Mouse (Mus musculus) kidney, embryonic 15.5 days (tissue): ENCODE results near the gene Nuak1. TPM values are rescaled to one million over a fixed set of nuclear protein-coding genes. Genes with fewer than 3 reads are reported as not detected.
"Not testable (repeated sequence)": the region's sequence is repeated elsewhere in the genome, so short reads cannot be mapped to it uniquely, and the experiment has no call there.

Experiments
- ATAC-seq: fragments of 200-750 bp; cut with Nextera tagmentation; replicated peaks from 2 replicates; pipeline ENCODE4 v1.8.0; 2017; ENCODE audit warnings: moderate TSS enrichment; ENCODE audit not compliant: low FRiP score
- H3K27ac ChIP-seq: fragments of 300-500 bp; sonication (generic); 2 replicates; pipeline ENCODE4 v1.5.1; 2015; ENCODE audit warnings: mild to moderate bottlenecking, inconsistent platforms
- H3K27me3 ChIP-seq: fragments of 300-500 bp; sonication (generic); 2 replicates; pipeline ENCODE4 v1.6.1; 2015; ENCODE audit warnings: inconsistent platforms
- H3K36me3 ChIP-seq: fragments of 300-500 bp; sonication (generic); 2 replicates; pipeline ENCODE4 v1.6.1; 2015; ENCODE audit warnings: inconsistent platforms
- H3K4me1 ChIP-seq: fragments of 300-500 bp; sonication (generic); 2 replicates; pipeline ENCODE4 v1.6.1; 2015; ENCODE audit warnings: inconsistent platforms
- H3K4me2 ChIP-seq: fragments of 300-500 bp; sonication (generic); 2 replicates; pipeline ENCODE4 v1.6.1; 2015; ENCODE audit warnings: moderate library complexity, mild to moderate bottlenecking, inconsistent platforms
- H3K4me3 ChIP-seq: fragments of 300-500 bp; sonication (generic); replicated peaks from 2 replicates; pipeline ENCODE4 v1.5.1; 2015; ENCODE audit warnings: mild to moderate bottlenecking, inconsistent platforms
- H3K9ac ChIP-seq: fragments of 300-500 bp; sonication (generic); 2 replicates; pipeline ENCODE4 v1.6.1; 2015; ENCODE audit warnings: mild to moderate bottlenecking, inconsistent platforms
- H3K9me3 ChIP-seq: fragments of 300-500 bp; sonication (generic); replicated peaks from 2 replicates; pipeline ENCODE4 v1.6.1; 2016; ENCODE audit warnings: inconsistent platforms
- WGBS: fragments of 180-500 bp; shearing (Covaris S2); methylation state at CpG from one replicate; pipeline ENCODE4 v1.1.7; 2015; ENCODE audit warnings: mixed read lengths; 5-methylcytosine and 5-hydroxymethylcytosine counted together
- polyA plus RNA-seq: library from polyadenylated mRNA; unstranded; fragments of >200 nt; fragmentation: Nextera tagmentation; extraction: Ambion mirVana; gene quantifications from 2 replicates; pipeline ENCODE4 v1.2.1, GENCODE M21; 2015

The Nuak1 gene
- 3.0 and 3.2 TPM in 2 replicates for polyA plus RNA-seq

DNA sequence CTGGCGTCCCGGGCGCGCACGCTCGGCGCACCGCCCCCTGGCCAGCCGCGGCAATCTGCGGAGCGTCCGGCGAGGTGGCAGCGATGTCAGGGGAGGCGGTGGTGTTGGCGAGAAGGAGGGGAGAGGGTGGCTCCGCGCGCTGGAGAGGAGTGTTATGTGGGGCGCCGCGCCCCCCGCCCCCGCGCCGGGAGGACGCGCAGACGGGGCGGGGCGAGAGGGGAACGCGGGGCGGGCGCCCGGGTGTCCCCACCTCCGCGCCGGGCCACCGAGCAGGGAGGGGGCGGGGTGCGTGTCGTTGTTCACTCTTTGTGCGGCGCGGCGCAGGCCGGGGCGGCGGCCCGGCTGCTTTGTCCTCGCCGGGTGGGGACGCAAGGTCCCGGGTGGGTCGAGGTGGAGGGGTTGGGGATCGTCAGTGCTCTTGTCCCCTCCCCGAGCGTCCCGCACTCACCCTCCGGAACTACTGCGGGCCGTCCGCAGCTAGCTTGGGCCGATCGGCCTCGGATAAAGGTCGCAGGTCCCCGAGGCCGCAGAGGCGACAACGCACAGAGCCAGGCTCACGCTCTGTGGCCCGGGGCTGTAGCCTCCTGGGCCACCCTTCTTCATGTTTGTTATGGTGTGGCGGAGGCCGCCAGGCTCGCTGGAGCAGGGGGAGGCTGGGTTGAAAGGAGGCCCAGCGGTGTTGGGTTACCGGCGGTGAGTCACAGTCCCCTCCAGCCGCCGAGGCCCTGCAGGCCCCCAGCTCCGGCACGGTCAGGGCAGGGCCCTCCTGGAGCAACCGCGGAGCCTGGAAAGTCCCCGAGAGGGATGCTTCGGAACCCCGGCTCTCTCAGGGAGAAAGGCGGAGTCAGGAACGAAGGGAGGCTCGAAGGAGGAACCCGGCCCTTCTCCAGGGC, at the start of gene Nuak1:
Gene Nuak1, minus strand, starts transcription at position 57 of the 893 bp plus-strand sequence.
- no peaks in the 10 kb centered on the region for H3K9me3 ChIP-seq
- peak within 1 kb of the TSS; percentile 86 for H3K4me2 ChIP-seq
- H3K36me3 ChIP-seq: no peaks in the 10 kb centered on the region
- H3K9ac ChIP-seq: peak within 1 kb of the TSS; percentile 98
- H3K27ac ChIP-seq: peak within 1 kb of the TSS; percentile 98
- peaks cover 68% of the 10 kb centered on the region for H3K4me1 ChIP-seq
- WGBS: under 1% methylated on average over 82 of the region's 94 CpGs
- ATAC-seq: peak; percentile 85
- H3K4me3 ChIP-seq: peak within 1 kb of the TSS; percentile 89
- no peaks in the 10 kb centered on the region for H3K27me3 ChIP-seq

GRCm38 (mm10) chr10:84490115-84490514, 49.7 kb upstream of the Nuak1 start:
- H3K27ac ChIP-seq: no peak overlapping the region
- H3K36me3 ChIP-seq: no peaks in the 10 kb centered on the region
- H3K9ac ChIP-seq: no peak overlapping the region
- WGBS: 76% methylated on average over 5 of the region's 5 CpGs
- H3K4me2 ChIP-seq: no peak overlapping the region
- no peak overlapping the region for H3K4me3 ChIP-seq
- no peaks in the 10 kb centered on the region for H3K27me3 ChIP-seq
- no peak for ATAC-seq
- no peaks in the 10 kb centered on the region for H3K9me3 ChIP-seq
- no peaks in the 10 kb centered on the region for H3K4me1 ChIP-seq

- H3K4me2 ChIP-seq: no peak overlapping the region
- no peak overlapping the region for H3K9ac ChIP-seq
- H3K27ac ChIP-seq: no peak overlapping the region
- no peaks in the 10 kb centered on the region for H3K9me3 ChIP-seq
- no peaks in the 10 kb centered on the region for H3K36me3 ChIP-seq
- no peak overlapping the region for H3K4me3 ChIP-seq
- 0 out of 2 replicates have a peak, but pooled peaks have one; percentile 47 for ATAC-seq
- 49% methylated on average over 6 of the region's 6 CpGs for WGBS
- no peaks in the 10 kb centered on the region for H3K4me1 ChIP-seq
- no peaks in the 10 kb centered on the region for H3K27me3 ChIP-seq
These were observed 47.9 kb upstream of the Nuak1 start for GRCm38 (mm10) chr10:84488315-84488714.

GRCm38 (mm10) chr10:84484661-84485060, 44.3 kb upstream of the Nuak1 start:
- 47% methylated on average over 1 of the region's 1 CpGs for WGBS
- Histone ChIP-seq H3K4me1 (peaks cover 17% of the 10 kb centered on the region), H3K4me3 (no peak overlapping the region), H3K27me3 (no peaks in the 10 kb centered on the region), H3K9ac (no peak overlapping the region), H3K27ac (peak overlapping the region; percentile 51; the same call in 1 of the 2 replicates), H3K9me3 (no peaks in the 10 kb centered on the region), H3K4me2 (no peak overlapping the region), H3K36me3 (no peaks in the 10 kb centered on the region)
- no peak for ATAC-seq

DNA sequence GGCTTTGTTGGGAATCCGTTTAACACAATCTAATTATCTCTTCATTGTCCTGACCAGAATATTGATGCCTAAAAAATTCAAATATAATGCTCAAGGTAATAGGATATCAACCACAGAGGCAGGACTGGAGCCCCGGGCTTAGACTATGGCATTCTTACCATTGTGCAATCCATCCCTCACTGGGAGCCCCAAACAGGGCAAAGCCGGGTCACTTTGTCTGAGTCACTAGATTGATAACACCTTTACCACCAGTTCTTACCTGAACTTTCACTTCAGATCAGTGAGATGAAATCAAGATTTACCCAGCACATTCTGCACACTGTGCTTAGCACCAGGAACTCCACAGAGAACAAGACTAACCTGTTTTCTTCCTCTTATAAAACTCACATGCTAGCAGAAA, 43.2 kb upstream of the Nuak1 start:
- Histone ChIP-seq H3K27me3 (no peaks in the 10 kb centered on the region), H3K9me3 (no peaks in the 10 kb centered on the region), H3K4me1 (peaks cover 26% of the 10 kb centered on the region), H3K4me2 (no peak overlapping the region), H3K4me3 (no peak overlapping the region), H3K27ac (peak overlapping the region; percentile 2; the same call in 1 of the 2 replicates), H3K9ac (no peak overlapping the region), H3K36me3 (no peaks in the 10 kb centered on the region)
- no peak for ATAC-seq
- WGBS: 72% methylated on average over 3 of the region's 3 CpGs

- WGBS: 78% methylated on average over 2 of the region's 2 CpGs
- Histone ChIP-seq H3K4me1 (peaks cover 30% of the 10 kb centered on the region), H3K9ac (no peak overlapping the region), H3K27ac (peak overlapping the region; percentile 2; the same call in 1 of the 2 replicates), H3K9me3 (no peaks in the 10 kb centered on the region), H3K4me2 (no peak overlapping the region), H3K36me3 (no peaks in the 10 kb centered on the region), H3K4me3 (no peak overlapping the region), H3K27me3 (no peaks in the 10 kb centered on the region)
- no peak for ATAC-seq
These were observed 42.7 kb upstream of the Nuak1 start for GRCm38 (mm10) chr10:84483069-84483468.

DNA sequence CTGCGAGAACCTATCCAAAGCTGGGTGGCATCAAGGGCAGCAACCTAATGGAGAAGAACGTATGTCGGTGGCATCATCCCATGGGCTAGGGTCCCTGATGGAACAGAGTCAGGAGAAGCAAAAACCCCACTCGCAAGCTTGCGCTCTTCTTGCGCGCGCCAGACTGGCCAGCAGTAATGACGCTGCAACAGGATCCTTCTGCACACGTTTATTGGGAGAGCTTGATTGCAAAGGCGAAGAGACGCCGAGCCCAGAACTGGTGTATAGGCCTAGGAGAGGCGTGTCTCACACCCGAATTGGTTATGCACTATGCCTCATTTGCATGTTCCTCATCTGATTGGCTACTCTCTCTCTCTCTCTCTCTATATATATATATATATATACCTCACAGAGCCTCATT, 42.0 kb upstream of the Nuak1 start:
- H3K4me3 ChIP-seq: not testable (repeated sequence)

DNA sequence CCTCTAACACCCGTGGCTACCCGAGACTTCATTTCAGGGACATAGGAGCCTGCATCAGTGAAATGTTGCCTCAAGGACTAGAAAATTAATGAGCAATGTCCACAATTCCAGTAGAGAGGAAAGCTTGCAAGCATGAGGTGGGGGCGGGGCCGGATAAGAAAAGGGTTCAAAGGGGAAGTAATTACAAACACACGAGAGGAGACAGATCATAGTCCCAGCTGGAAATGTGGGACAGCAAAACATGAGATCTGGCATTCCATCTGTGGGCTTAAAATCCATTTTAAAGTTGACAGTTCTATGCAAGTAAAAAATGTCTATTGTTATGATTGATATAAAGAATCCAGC, 40.9 kb upstream of the Nuak1 start:
- 24% methylated on average over 5 of the region's 5 CpGs for WGBS
- H3K4me3 ChIP-seq: no peak overlapping the region
- H3K27me3 ChIP-seq: no peaks in the 10 kb centered on the region
- 0 out of 2 replicates have a peak overlapping the region, but pooled peaks have one; percentile 19 for H3K4me2 ChIP-seq
- no peaks in the 10 kb centered on the region for H3K9me3 ChIP-seq
- ATAC-seq: no peak
- H3K4me1 ChIP-seq: peaks cover 40% of the 10 kb centered on the region
- H3K27ac ChIP-seq: peak overlapping the region; percentile 90
- no peaks in the 10 kb centered on the region for H3K36me3 ChIP-seq
- no peak overlapping the region for H3K9ac ChIP-seq

More for the DNA sequence above, 42.0 kb upstream of the Nuak1 start:
- not testable (repeated sequence) for H3K27me3 ChIP-seq, H3K9me3 ChIP-seq, H3K4me2 ChIP-seq, H3K9ac ChIP-seq, ATAC-seq, H3K36me3 ChIP-seq
- WGBS: 89% methylated on average over 15 of the region's 15 CpGs
- H3K27ac ChIP-seq: peak overlapping the region; percentile 45; the same call in 1 of the 2 replicates
- peaks cover 36% of the 10 kb centered on the region for H3K4me1 ChIP-seq

- no peaks in the 10 kb centered on the region for H3K9me3 ChIP-seq
- peak overlapping the region; percentile 19; the same call in 1 of the 2 replicates for H3K4me2 ChIP-seq
- H3K27ac ChIP-seq: peak overlapping the region; percentile 90
- H3K4me1 ChIP-seq: peaks cover 41% of the 10 kb centered on the region
- ATAC-seq: peak; percentile 89
- no peak overlapping the region for H3K4me3 ChIP-seq
- H3K36me3 ChIP-seq: no peaks in the 10 kb centered on the region
- 32% methylated on average over 8 of the region's 8 CpGs for WGBS
- no peak overlapping the region for H3K9ac ChIP-seq
- no peaks in the 10 kb centered on the region for H3K27me3 ChIP-seq
These were observed 40.4 kb upstream of the Nuak1 start for GRCm38 (mm10) chr10:84480667-84481326.

DNA sequence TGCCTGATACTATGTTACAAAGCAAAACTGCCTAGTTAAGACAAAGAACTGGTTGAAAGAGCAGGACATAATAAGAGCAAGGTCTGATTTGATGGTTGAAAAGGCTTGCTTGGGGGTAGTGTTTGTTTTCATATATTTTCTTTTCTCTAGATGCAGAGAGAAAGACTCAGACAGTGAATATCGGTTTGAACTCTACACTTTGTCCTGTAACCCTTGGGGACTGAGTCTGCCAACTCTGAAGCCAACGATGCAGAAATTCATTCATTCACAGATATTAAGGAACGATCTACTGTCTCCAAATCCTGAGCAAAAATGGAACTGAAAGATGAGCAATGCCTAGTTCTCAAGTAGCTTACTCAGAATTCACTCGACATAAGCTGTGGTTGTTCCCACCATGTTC, 39.7 kb upstream of the Nuak1 start:
- peaks cover 41% of the 10 kb centered on the region for H3K4me1 ChIP-seq
- no peaks in the 10 kb centered on the region for H3K9me3 ChIP-seq
- peak overlapping the region; percentile 19; the same call in 1 of the 2 replicates for H3K4me2 ChIP-seq
- WGBS: 50% methylated on average over 4 of the region's 4 CpGs
- H3K9ac ChIP-seq: no peak overlapping the region
- ATAC-seq: no peak
- H3K36me3 ChIP-seq: no peaks in the 10 kb centered on the region
- H3K4me3 ChIP-seq: no peak overlapping the region
- H3K27me3 ChIP-seq: no peaks in the 10 kb centered on the region
- peak overlapping the region; percentile 90 for H3K27ac ChIP-seq

DNA sequence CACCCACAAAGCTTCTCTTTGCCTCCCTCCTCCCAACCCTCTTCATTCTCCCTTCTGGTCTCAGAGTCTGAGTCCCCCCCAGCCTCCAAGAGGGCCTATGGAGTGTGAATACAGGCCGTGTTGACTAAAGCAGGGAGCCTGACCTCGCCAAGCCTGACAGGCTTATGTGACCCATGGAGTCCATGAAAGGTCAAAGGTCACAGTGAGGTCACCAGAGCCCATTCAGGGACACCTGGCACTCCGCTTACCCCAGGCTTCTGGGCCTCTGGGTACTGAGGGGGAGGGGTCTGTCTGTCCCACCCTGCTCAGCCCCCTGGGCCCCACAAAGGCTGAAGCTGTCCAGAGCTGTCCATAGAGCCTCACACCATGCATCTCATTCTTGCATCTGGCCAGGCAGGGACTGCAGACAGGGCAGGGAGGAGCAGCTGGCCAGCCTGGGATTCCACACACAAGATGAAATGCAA, 37.2 kb upstream of the Nuak1 start:
- Histone ChIP-seq H3K9ac (no peak overlapping the region), H3K4me3 (no peak overlapping the region), H3K27ac (no peak overlapping the region), H3K4me1 (peaks cover 41% of the 10 kb centered on the region), H3K36me3 (no peaks in the 10 kb centered on the region), H3K9me3 (no peaks in the 10 kb centered on the region), H3K4me2 (no peak overlapping the region), H3K27me3 (no peaks in the 10 kb centered on the region)
- WGBS: 25% methylated on average over 3 of the region's 3 CpGs
- peak; percentile 41; the same call in 1 of the 2 replicates for ATAC-seq

DNA sequence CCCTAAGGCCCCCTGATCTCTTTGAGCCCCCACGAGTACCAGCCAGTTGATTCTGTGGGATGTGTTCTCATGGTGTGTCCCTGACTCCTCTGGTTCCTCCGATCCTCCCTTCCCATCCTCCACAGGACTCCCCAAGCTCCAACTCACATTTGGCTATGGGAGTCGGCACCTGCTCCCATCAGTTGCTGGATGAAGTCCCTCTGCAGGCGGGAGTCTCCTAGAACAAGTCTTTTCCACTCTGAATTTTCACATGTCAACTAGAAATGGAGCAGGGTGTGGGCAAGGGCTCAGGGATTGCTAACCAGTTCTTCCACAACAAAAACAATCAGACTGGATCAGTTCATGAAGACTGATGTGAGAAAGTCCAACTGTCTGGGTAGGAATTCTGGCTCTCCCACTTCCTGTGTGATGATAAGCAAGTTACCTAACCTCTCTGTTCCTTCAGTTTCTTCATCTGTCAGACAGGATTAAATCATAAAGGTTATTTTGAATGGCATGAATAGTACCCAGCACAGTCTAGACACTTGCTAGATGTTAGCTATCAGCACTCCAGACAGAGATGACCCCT, 36.7 kb upstream of the Nuak1 start:
- Histone ChIP-seq H3K4me3 (no peak overlapping the region), H3K27me3 (no peaks in the 10 kb centered on the region), H3K9me3 (no peaks in the 10 kb centered on the region), H3K9ac (no peak overlapping the region), H3K4me2 (no peak overlapping the region), H3K4me1 (peaks cover 41% of the 10 kb centered on the region), H3K36me3 (no peaks in the 10 kb centered on the region), H3K27ac (no peak overlapping the region)
- 69% methylated on average over 4 of the region's 4 CpGs for WGBS
- ATAC-seq: no peak
